Mouse (Mus musculus): ENCODE measurements at regions not wholly inside any gene's neighbourhood (a gene's known extent, or its start where the extent isn't known, plus 50 kb on each side); places are given as distances from the start of the nearest gene placed in this dataset.

DNA sequence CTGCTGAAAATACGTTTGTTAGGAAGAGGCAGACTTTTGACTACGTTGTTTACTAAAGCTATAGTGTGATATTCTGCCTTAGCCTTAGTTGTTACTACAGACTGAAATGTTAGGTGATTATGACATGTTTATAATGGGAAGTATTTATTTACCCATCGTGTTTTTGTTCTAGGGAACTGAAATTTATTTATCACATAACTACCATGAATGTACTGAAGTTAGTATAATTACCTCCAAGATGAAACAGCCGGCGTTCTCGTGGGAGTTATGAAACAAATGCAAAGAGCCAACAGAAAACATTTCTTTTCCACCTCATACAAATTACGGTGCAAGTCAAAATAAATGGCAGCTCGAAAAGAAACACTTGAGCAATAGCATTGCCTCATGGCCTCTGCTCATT is 155.8 kb upstream of the Dynlrb2 start:
- no peak for ATAC-seq (ENCODE audit: insufficient number of reproducible peaks, insufficient read depth, low FRiP score, low TSS enrichment, low read depth)
- 87% methylated on average over 8 of the region's 8 CpGs for WGBS

GRCm38 (mm10) chr8:116346990-116347389 is 157.8 kb upstream of the Dynlrb2 start:
- Histone ChIP-seq H3K27ac (no peak overlapping the region), H3K36me3 (no peaks in the 10 kb centered on the region), H3K9me3 (no peaks in the 10 kb centered on the region), H3K4me3 (no peak overlapping the region), H3K4me1 (0 out of 2 replicates have a peak, but pooled peaks cover 5% of the 10 kb centered on the region), H3K4me2 (no peak overlapping the region), H3K27me3 (no peaks in the 10 kb centered on the region), H3K9ac (no peak overlapping the region)
- 89% methylated on average over 5 of the region's 5 CpGs for WGBS
- no peak for ATAC-seq (ENCODE audit: insufficient number of reproducible peaks, insufficient read depth, low FRiP score, low TSS enrichment, low read depth)

More for the DNA sequence above, 155.8 kb upstream of the Dynlrb2 start:
- Histone ChIP-seq H3K27ac (no peak overlapping the region), H3K4me1 (no peaks in the 10 kb centered on the region), H3K4me3 (no peak overlapping the region), H3K9me3 (no peaks in the 10 kb centered on the region), H3K27me3 (no peaks in the 10 kb centered on the region), H3K4me2 (no peak overlapping the region), H3K9ac (no peak overlapping the region), H3K36me3 (no peaks in the 10 kb centered on the region)

DNA sequence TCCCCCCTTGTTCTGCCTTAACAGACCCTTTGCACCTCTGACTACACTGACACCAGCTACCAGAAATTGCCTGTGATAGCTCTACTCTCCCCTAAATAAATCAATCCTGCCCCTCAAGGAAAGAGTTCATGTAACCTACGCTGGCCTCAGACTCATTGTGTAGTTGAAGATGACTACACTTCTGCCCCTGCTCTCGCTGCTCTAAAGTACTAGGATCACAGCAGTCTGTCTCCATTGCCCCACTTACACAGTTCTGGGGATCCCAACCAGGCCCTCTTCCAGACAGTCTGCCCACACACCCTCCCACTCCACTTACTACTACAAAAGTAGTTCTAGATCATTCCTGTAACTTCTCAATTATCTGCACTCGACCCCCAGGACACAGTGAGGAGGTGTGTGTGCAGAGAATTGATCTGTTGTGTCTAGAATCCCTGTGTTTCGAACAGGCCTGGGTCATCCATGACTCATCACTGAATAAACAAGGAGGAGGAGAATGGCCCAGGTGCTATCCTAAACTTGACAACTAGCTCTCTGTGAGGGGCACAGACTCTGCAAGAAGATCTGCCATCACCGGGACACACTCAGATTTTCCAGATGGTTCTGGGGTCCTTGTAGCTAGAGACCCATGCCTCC is 160.1 kb upstream of the Dynlrb2 start:
- Histone ChIP-seq H3K9ac (no peak overlapping the region), H3K27ac (no peak overlapping the region), H3K4me1 (0 out of 2 replicates have a peak, but pooled peaks cover 5% of the 10 kb centered on the region), H3K4me2 (no peak overlapping the region), H3K9me3 (no peaks in the 10 kb centered on the region), H3K36me3 (no peaks in the 10 kb centered on the region), H3K27me3 (no peaks in the 10 kb centered on the region), H3K4me3 (no peak overlapping the region)
- WGBS: 84% methylated on average over 5 of the region's 5 CpGs
- no peak for ATAC-seq (ENCODE audit: insufficient number of reproducible peaks, insufficient read depth, low FRiP score, low TSS enrichment, low read depth)

- no peak for ATAC-seq (ENCODE audit: insufficient number of reproducible peaks, insufficient read depth, low FRiP score, low TSS enrichment, low read depth)
- Histone ChIP-seq H3K4me3 (no peak overlapping the region), H3K4me2 (no peak overlapping the region), H3K36me3 (no peaks in the 10 kb centered on the region), H3K4me1 (0 out of 2 replicates have a peak, but pooled peaks cover 5% of the 10 kb centered on the region), H3K9ac (no peak overlapping the region), H3K27me3 (no peaks in the 10 kb centered on the region), H3K27ac (no peak overlapping the region), H3K9me3 (no peaks in the 10 kb centered on the region)
- 47% methylated on average over 5 of the region's 5 CpGs for WGBS
Observed at GRCm38 (mm10) chr8:116343534-116343933, 161.2 kb upstream of the Dynlrb2 start.

DNA sequence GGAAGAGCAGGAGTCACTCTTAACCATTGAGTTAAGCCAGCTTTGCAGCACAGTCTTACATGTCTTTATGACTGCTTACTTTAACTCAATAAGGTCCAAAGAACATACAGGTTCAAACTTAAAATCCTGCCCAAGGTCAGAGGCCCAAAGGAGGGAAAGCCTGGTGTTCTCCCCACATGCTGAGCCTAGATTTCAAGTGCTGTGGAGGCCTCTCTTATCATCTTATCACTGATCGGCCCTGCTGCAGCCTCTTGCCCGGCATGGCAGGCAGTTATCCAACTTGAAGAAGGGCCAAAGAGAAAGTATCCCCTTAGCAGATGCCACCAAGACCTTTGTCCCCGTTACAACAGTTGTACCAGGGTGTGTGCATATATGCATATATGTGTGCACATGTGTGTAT is 170.0 kb upstream of the Dynlrb2 start:
- Histone ChIP-seq H3K4me3 (no peak overlapping the region), H3K9ac (no peak overlapping the region), H3K36me3 (no peaks in the 10 kb centered on the region), H3K27ac (no peak overlapping the region), H3K4me2 (no peak overlapping the region), H3K4me1 (no peaks in the 10 kb centered on the region), H3K9me3 (no peaks in the 10 kb centered on the region), H3K27me3 (no peaks in the 10 kb centered on the region)
- ATAC-seq (ENCODE audit: insufficient number of reproducible peaks, insufficient read depth, low FRiP score, low TSS enrichment, low read depth): no peak
- WGBS: 90% methylated on average over 3 of the region's 3 CpGs

GRCm38 (mm10) chr8:116334101-116334500 is 170.7 kb upstream of the Dynlrb2 start:
- ATAC-seq (ENCODE audit: insufficient number of reproducible peaks, insufficient read depth, low FRiP score, low TSS enrichment, low read depth): no peak
- H3K36me3 ChIP-seq: no peaks in the 10 kb centered on the region
- H3K4me3 ChIP-seq: no peak overlapping the region
- no peaks in the 10 kb centered on the region for H3K4me1 ChIP-seq
- no peak overlapping the region for H3K9ac ChIP-seq
- no peak overlapping the region for H3K4me2 ChIP-seq
- no peak overlapping the region for H3K27ac ChIP-seq
- no peaks in the 10 kb centered on the region for H3K9me3 ChIP-seq
- H3K27me3 ChIP-seq: no peaks in the 10 kb centered on the region
- WGBS: 87% methylated on average over 3 of the region's 3 CpGs

- Histone ChIP-seq H3K36me3 (no peaks in the 10 kb centered on the region), H3K9ac (no peak overlapping the region), H3K4me3 (no peak overlapping the region), H3K27ac (no peak overlapping the region), H3K4me2 (no peak overlapping the region), H3K27me3 (no peaks in the 10 kb centered on the region), H3K4me1 (no peaks in the 10 kb centered on the region), H3K9me3 (no peaks in the 10 kb centered on the region)
- 86% methylated on average over 13 of the region's 13 CpGs for WGBS
- no peak for ATAC-seq (ENCODE audit: insufficient number of reproducible peaks, insufficient read depth, low FRiP score, low TSS enrichment, low read depth)
Observed at GRCm38 (mm10) chr8:116320014-116320680, 184.6 kb upstream of the Dynlrb2 start.

GRCm38 (mm10) chr8:116315410-116315809 is 189.4 kb upstream of the Dynlrb2 start:
- Histone ChIP-seq H3K4me1 (no peaks in the 10 kb centered on the region), H3K9me3 (no peaks in the 10 kb centered on the region), H3K9ac (no peak overlapping the region), H3K4me2 (no peak overlapping the region), H3K4me3 (no peak overlapping the region), H3K27ac (no peak overlapping the region), H3K27me3 (no peaks in the 10 kb centered on the region), H3K36me3 (no peaks in the 10 kb centered on the region)
- 40% methylated on average over 5 of the region's 5 CpGs for WGBS
- no peak for ATAC-seq (ENCODE audit: insufficient number of reproducible peaks, insufficient read depth, low FRiP score, low TSS enrichment, low read depth)

GRCm38 (mm10) chr8:116314429-116315092 is 190.2 kb upstream of the Dynlrb2 start:
- Histone ChIP-seq H3K9me3 (no peaks in the 10 kb centered on the region), H3K36me3 (no peaks in the 10 kb centered on the region), H3K27ac (no peak overlapping the region), H3K27me3 (no peaks in the 10 kb centered on the region), H3K4me3 (no peak overlapping the region), H3K4me1 (no peaks in the 10 kb centered on the region), H3K4me2 (no peak overlapping the region), H3K9ac (no peak overlapping the region)
- 88% methylated on average over 12 of the region's 12 CpGs for WGBS
- ATAC-seq (ENCODE audit: insufficient number of reproducible peaks, insufficient read depth, low FRiP score, low TSS enrichment, low read depth): no peak

- H3K36me3 ChIP-seq: no peaks in the 10 kb centered on the region
- no peak overlapping the region for H3K4me2 ChIP-seq
- 86% methylated on average over 7 of the region's 7 CpGs for WGBS
- H3K27ac ChIP-seq: no peak overlapping the region
- H3K27me3 ChIP-seq: no peaks in the 10 kb centered on the region
- no peak overlapping the region for H3K4me3 ChIP-seq
- no peaks in the 10 kb centered on the region for H3K9me3 ChIP-seq
- H3K9ac ChIP-seq: no peak overlapping the region
- ATAC-seq (ENCODE audit: insufficient number of reproducible peaks, insufficient read depth, low FRiP score, low TSS enrichment, low read depth): no peak
- no peaks in the 10 kb centered on the region for H3K4me1 ChIP-seq
Observed at GRCm38 (mm10) chr8:116298891-116299290, 205.9 kb upstream of the Dynlrb2 start.

DNA sequence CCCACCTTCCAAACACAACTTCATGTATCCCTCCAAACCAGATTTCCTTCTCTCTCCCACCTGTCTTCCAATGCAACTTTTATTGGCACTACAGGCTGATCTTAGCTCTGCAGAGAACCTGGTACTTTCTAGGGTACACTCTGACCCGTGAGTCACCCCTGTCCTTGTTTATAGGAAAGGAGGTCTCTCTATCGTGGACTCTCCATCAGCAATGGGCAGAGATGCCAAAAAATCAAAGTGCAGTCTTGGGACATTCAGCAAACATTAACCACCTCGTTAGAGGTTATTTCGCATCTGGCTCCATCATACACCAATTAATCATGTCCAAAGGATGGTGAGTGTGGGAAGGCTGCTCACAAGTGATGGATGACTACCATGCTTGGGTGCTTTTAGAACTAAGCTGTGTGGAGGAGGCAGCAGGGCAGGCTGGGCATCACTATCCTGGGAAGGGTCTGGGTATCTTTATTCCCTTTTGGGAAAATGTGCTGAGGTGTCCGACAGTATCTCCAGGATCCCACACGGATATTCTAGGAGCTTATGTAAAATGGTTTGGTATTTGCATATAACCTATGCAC is 214.0 kb upstream of the Dynlrb2 start:
- no peak overlapping the region for H3K27ac ChIP-seq
- H3K4me1 ChIP-seq: no peaks in the 10 kb centered on the region
- no peak overlapping the region for H3K9ac ChIP-seq
- no peak overlapping the region for H3K4me3 ChIP-seq
- WGBS: 88% methylated on average over 6 of the region's 6 CpGs
- H3K9me3 ChIP-seq: no peaks in the 10 kb centered on the region
- no peak overlapping the region for H3K4me2 ChIP-seq
- H3K27me3 ChIP-seq: no peaks in the 10 kb centered on the region
- H3K36me3 ChIP-seq: no peaks in the 10 kb centered on the region
- no peak for ATAC-seq (ENCODE audit: insufficient number of reproducible peaks, insufficient read depth, low FRiP score, low TSS enrichment, low read depth)

DNA sequence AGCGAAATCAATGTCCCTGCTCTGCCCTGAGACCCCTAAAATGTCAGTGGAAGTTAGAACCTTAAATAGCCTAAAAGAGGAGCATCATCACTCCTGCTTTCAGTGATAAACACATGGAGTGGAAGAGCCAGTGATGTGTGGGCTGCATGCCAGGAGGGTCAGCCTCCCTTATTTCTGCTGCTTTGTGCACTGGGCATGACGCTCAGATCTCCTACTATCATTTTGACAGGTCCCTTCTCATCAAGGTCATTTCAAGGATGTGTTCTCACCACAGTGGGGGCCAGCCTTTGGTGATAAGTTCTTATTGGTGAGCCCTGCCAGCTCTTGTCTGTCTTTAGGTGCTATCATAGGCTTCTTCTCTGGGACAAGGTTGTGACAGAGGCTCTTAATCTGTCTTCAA is 215.5 kb upstream of the Dynlrb2 start:
- ATAC-seq (ENCODE audit: insufficient number of reproducible peaks, insufficient read depth, low FRiP score, low TSS enrichment, low read depth): no peak

More for the DNA sequence above, 215.5 kb upstream of the Dynlrb2 start:
- Histone ChIP-seq H3K27ac (no peak overlapping the region), H3K4me2 (no peak overlapping the region), H3K4me1 (no peaks in the 10 kb centered on the region), H3K9me3 (no peaks in the 10 kb centered on the region), H3K9ac (no peak overlapping the region), H3K36me3 (no peaks in the 10 kb centered on the region), H3K27me3 (no peaks in the 10 kb centered on the region), H3K4me3 (no peak overlapping the region)
- WGBS: 81% methylated on average over 2 of the region's 2 CpGs
